In genomic region chr17:67638119-67638810, GRCm38 (mm10) we compare ENCODE assay signal across 10 mouse cellular contexts. TPM values are rescaled to one million over a fixed set of nuclear protein-coding genes. Genes with fewer than 3 reads are reported as not detected.
A peak's percentile ranks its signal among the peaks of the same experiment; 100 is the strongest.
DNase-seq lines count a peak whose midpoint lies in the region; ATAC-seq and TF ChIP-seq lines count a peak whose summit lies in the region.
"Had no signal": no experiment of that assay in that cellular context is flagged by ENCODE, and none has a peak within 500 bp of the region (broad histone marks: within the 10 kb centered on the region; RNA-seq: fewer than 3 reads in every experiment).

No protein-coding gene starts in this region.

- H3K36me3 ChIP-seq in forebrain, embryonic 15.5 days: no peaks in the 10 kb centered on the region
- H3K36me3 ChIP-seq in forebrain, embryonic 12.5 days (replicated peaks): no peaks in the 10 kb centered on the region
- no peaks in the 10 kb centered on the region for H3K36me3 ChIP-seq in thymus, adult 2 months (ENCODE audit: control insufficient read depth, insufficient read depth, low read length)
- H3K36me3 ChIP-seq: limb, embryonic 15.5 days had no signal

- no peaks in the 10 kb centered on the region for H3K27me3 ChIP-seq in forebrain, embryonic 15.5 days
- H3K27me3 ChIP-seq in forebrain, embryonic 12.5 days: no peaks in the 10 kb centered on the region
- H3K27me3 ChIP-seq in thymus, adult 2 months (ENCODE audit: control insufficient read depth, insufficient read depth, low read length): no peaks in the 10 kb centered on the region

- no peaks in the 10 kb centered on the region for H3K4me1 ChIP-seq in forebrain, embryonic 15.5 days
- H3K4me1 ChIP-seq in forebrain, embryonic 12.5 days: no peaks in the 10 kb centered on the region
- no peaks in the 10 kb centered on the region for H3K4me1 ChIP-seq in thymus, adult 2 months (replicated peaks; ENCODE audit: control insufficient read depth, insufficient read depth, low read length)

- no peak overlapping the region for H3K9ac ChIP-seq in forebrain, embryonic 15.5 days (replicated peaks)
- no peak overlapping the region for H3K9ac ChIP-seq in forebrain, embryonic 12.5 days
- H3K9ac ChIP-seq: limb, embryonic 15.5 days had no signal

- no peak overlapping the region for H3K4me2 ChIP-seq in forebrain, embryonic 15.5 days (replicated peaks)
- H3K4me2 ChIP-seq in forebrain, embryonic 12.5 days: no peak overlapping the region
- H3K4me2 ChIP-seq: limb, embryonic 15.5 days had no signal

- TF ChIP-seq CTCF in thymus, adult 2 months (IDR thresholded peaks at IDR 0.05; ENCODE audit: borderline replicate concordance, control insufficient read depth, extremely low read depth, insufficient read depth, low read length, poor library complexity): no peak

- WGBS in forebrain, embryonic 15.5 days: 63% methylated on average over 10 of the region's 10 CpGs
- 88% methylated on average over 10 of the region's 10 CpGs for WGBS in forebrain, embryonic 12.5 days
- 68% methylated on average over 10 of the region's 10 CpGs for WGBS in thymus, adult 2 months

- no peak for TF ChIP-seq POLR2A in thymus, adult 2 months (IDR thresholded peaks at IDR 0.05; ENCODE audit: control insufficient read depth, extremely low read depth, insufficient read depth, low read length, poor library complexity)

- H3K4me3 ChIP-seq in forebrain, embryonic 15.5 days: no peak overlapping the region
- no peak overlapping the region for H3K4me3 ChIP-seq in forebrain, embryonic 12.5 days (replicated peaks)
- H3K4me3 ChIP-seq in thymus, adult 2 months (ENCODE audit: control insufficient read depth, insufficient read depth, low read length): no peak overlapping the region
- H3K4me3 ChIP-seq: limb, embryonic 15.5 days had no signal

- intact Hi-C loops in gastrocnemius, postnatal 14 days (cut with DNase I; ENCODE audit: low total_unique reads): no loop called here

- H3K9me3 ChIP-seq in forebrain, embryonic 15.5 days: no peaks in the 10 kb centered on the region
- no peaks in the 10 kb centered on the region for H3K9me3 ChIP-seq in forebrain, embryonic 12.5 days
- H3K9me3 ChIP-seq: limb, embryonic 15.5 days had no signal

- DNase-seq in NIH3T3 (ENCODE audit: low read depth): peak; percentile 40
- DNase-seq in gastrocnemius, postnatal 14 days: peak; percentile 33
- DNase-seq in kidney, postnatal 36 days: peak; percentile 45 to 62
- no peak for DNase-seq in thymus, adult 2 months
- DNase-seq in layer of hippocampus, postnatal 14 days (ENCODE audit: low spot score in 2 of 2): no peak

- ATAC-seq in forebrain, embryonic 15.5 days (replicated peaks): 0 out of 2 replicates have a peak, but pooled peaks have one; percentile 29
- ATAC-seq in forebrain, embryonic 12.5 days (ENCODE audit: low FRiP score): no peak
- ATAC-seq in megakaryocyte-erythroid progenitor cell, adult 5-6 weeks (replicated peaks; ENCODE audit: low FRiP score, low TSS enrichment, poor library complexity, severe bottlenecking): no peak

- no peak overlapping the region for H3K27ac ChIP-seq in forebrain, embryonic 15.5 days (replicated peaks)
- no peak overlapping the region for H3K27ac ChIP-seq in forebrain, embryonic 12.5 days
- H3K27ac ChIP-seq in thymus, adult 2 months (ENCODE audit: control insufficient read depth, insufficient read depth, low read length): no peak overlapping the region
- H3K27ac ChIP-seq: limb, embryonic 15.5 days had no signal

RNA-seq across cellular contexts. Expression of gene Lrrc30, which starts 5.7 kb away (rescaled TPM):
- not detected in 2 replicates for polyA plus RNA-seq in forebrain, embryonic 15.5 days (2015; fragmentation: Nextera tagmentation; extraction: Ambion mirVana)
- not detected in 2 replicates for polyA plus RNA-seq in forebrain, embryonic 12.5 days (2016; fragmentation: Nextera tagmentation; extraction: Ambion mirVana)
- 100 to 1,000 TPM in 1 of 2 experiments, 10 to 100 TPM in 1; 30.7 to 128 TPM for total RNA-seq in gastrocnemius, postnatal 14 days (2021)
- not detected in 2 replicates for total RNA-seq in megakaryocyte-erythroid progenitor cell, adult 5-6 weeks (2014; fragmentation: Nextera tagmentation)
- not detected in 2 replicates for total RNA-seq in megakaryocyte-erythroid progenitor cell, adult 5-6 weeks (2017)
- not detected in 2 replicates for polyA plus RNA-seq in thymus, adult 2 months (2012; rRNA removed)
- total RNA-seq in layer of hippocampus, postnatal 14 days (2021): not detected
- total RNA-seq: neutrophil, adult 5-6 weeks had no signal

RNA-seq across cellular contexts. Expression of gene Lama1, which starts 58.8 kb away (rescaled TPM):
- polyA plus RNA-seq in forebrain, embryonic 15.5 days (2015; fragmentation: Nextera tagmentation; extraction: Ambion mirVana): 3.5 and 5.0 TPM in 2 replicates
- 14.5 and 16.4 TPM in 2 replicates for polyA plus RNA-seq in forebrain, embryonic 12.5 days (2016; fragmentation: Nextera tagmentation; extraction: Ambion mirVana)
- total RNA-seq in gastrocnemius, postnatal 14 days (2021): under 1 TPM; 0.20 to 0.45 TPM
- not detected in 2 replicates for total RNA-seq in megakaryocyte-erythroid progenitor cell, adult 5-6 weeks (2014; fragmentation: Nextera tagmentation)
- total RNA-seq in megakaryocyte-erythroid progenitor cell, adult 5-6 weeks (2017): not detected in 2 replicates
- polyA plus RNA-seq in thymus, adult 2 months (2012; rRNA removed): 0.28 and 0.87 TPM in 2 replicates
- 1 to 10 TPM; 6.7 to 7.0 TPM for total RNA-seq in layer of hippocampus, postnatal 14 days (2021)
- total RNA-seq: neutrophil, adult 5-6 weeks had no signal

Comparison
In these comparisons a context has a peak if more than half of its experiments do, and no peak if none do; other contexts are left out.
1. DNase-seq: peak in NIH3T3 (single experiment), gastrocnemius, postnatal 14 days (single experiment) and kidney, postnatal 36 days (2 of 2); none in thymus, adult 2 months (single experiment) and layer of hippocampus, postnatal 14 days (0 of 2).
2. RNA of gene Lrrc30, which starts 5.7 kb away (total RNA-seq): 30.7 to 128 TPM in gastrocnemius, postnatal 14 days; not detected in megakaryocyte-erythroid progenitor cell, adult 5-6 weeks and not detected in layer of hippocampus, postnatal 14 days; every median in the first group is over 10 times any median in the second.
3. RNA of gene Lama1, which starts 58.8 kb away (total RNA-seq): 6.7 to 7.0 TPM in layer of hippocampus, postnatal 14 days; 0.20 to 0.45 TPM in gastrocnemius, postnatal 14 days and not detected in megakaryocyte-erythroid progenitor cell, adult 5-6 weeks; every median in the first group is over 4 times any median in the second.